Mouse (Mus musculus) CH12.LX (cell line): Measurements from ENCODE around the gene Nav3. TPM values are rescaled to one million over a fixed set of nuclear protein-coding genes. Genes with fewer than 3 reads are reported as not detected.

Experiments used
- DNase-seq: peaks from one replicate; pipeline ENCODE4 v3.0.0-alpha.2; 2013; ENCODE audit errors: extremely low read depth
- H3K27ac ChIP-seq: 2 replicates; pipeline ENCODE4 v1.5.1; 2012; ENCODE audit warnings: low read depth, mild to moderate bottlenecking, control low read depth, moderate library complexity; ENCODE audit not compliant: insufficient read depth
- H3K27me3 ChIP-seq: replicated peaks from 2 replicates; pipeline ENCODE3; 2012; ENCODE audit warnings: inconsistent platforms
- H3K36me3 ChIP-seq, 2 experiments: replicated peaks in 1 of 2; 2 replicates each; pipeline versions ENCODE3 to v1.6.1; 2012; ENCODE audit warnings: inconsistent platforms in 1 of 2, low read length in 1 of 2, mild to moderate bottlenecking in 1 of 2, mixed read lengths in 1 of 2, moderate library complexity in 1 of 2; ENCODE audit not compliant: control insufficient read depth in 1 of 2, insufficient read depth in 1 of 2
- H3K4me1 ChIP-seq, 2 experiments: 2 replicates each; pipeline ENCODE4 v1.6.1; 2012; ENCODE audit warnings: inconsistent platforms in 1 of 2, moderate library complexity in 1 of 2; ENCODE audit not compliant: insufficient read depth in 2 of 2, control insufficient read depth in 1 of 2
- H3K4me2 ChIP-seq: 2 replicates; pipeline ENCODE4 v1.6.1; 2012; ENCODE audit warnings: low read depth, mild to moderate bottlenecking, control low read depth; ENCODE audit not compliant: poor library complexity, insufficient read depth, severe bottlenecking
- H3K4me3 ChIP-seq, 3 experiments: fragments of 150-350 bp in 1 of 3; sonication (generic) in 1 of 3; replicated peaks in 1 of 3; 2 replicates each; pipeline versions ENCODE3 to v1.5.1; 2011 to 2012; ENCODE audit warnings: low read depth in 2 of 3, low read length in 2 of 3, mild to moderate bottlenecking in 2 of 3, moderate library complexity in 2 of 3, control low read depth in 1 of 3, improper control_type of control experiment in 1 of 3, inconsistent platforms in 1 of 3, mixed read lengths in 1 of 3; ENCODE audit not compliant: poor library complexity in 1 of 3
- H3K79me2 ChIP-seq: replicated peaks from 2 replicates; pipeline ENCODE4 v1.6.1; 2012; ENCODE audit warnings: mild to moderate bottlenecking, moderate library complexity; ENCODE audit not compliant: control insufficient read depth, poor library complexity, insufficient read depth, severe bottlenecking; ENCODE audit errors: extremely low read depth
- H3K9ac ChIP-seq: 2 replicates; pipeline ENCODE4 v1.6.1; 2012; ENCODE audit warnings: low read depth, mild to moderate bottlenecking, control low read depth, moderate library complexity; ENCODE audit not compliant: insufficient read depth
- H3K9me3 ChIP-seq: replicated peaks from 2 replicates; pipeline ENCODE3; 2012; ENCODE audit warnings: low read length, inconsistent platforms, mixed read lengths
- CHD1 ChIP-seq: IDR thresholded peaks from 2 replicates; pipeline ENCODE4 v1.6.1; 2012; ENCODE audit warnings: low read depth, low read length, improper control_type of control experiment, inconsistent platforms
- CHD2 ChIP-seq: IDR thresholded peaks from 2 replicates; pipeline ENCODE4 v1.6.1; 2011; ENCODE audit warnings: low read length, improper control_type of control experiment
- CTCF ChIP-seq, 2 experiments: IDR thresholded peaks in 1 of 2; conservative IDR thresholded peaks in 1 of 2; 2 replicates each; pipeline ENCODE4 v1.5.1; 2011 to 2012; ENCODE audit warnings: low read depth in 2 of 2, low read length in 2 of 2, improper control_type of control experiment in 1 of 2, inconsistent platforms in 1 of 2, mild to moderate bottlenecking in 1 of 2, moderate library complexity in 1 of 2
- ELF1 ChIP-seq: IDR thresholded peaks from 2 replicates; pipeline ENCODE4 v1.6.1; 2014; ENCODE audit warnings: low read depth, mild to moderate bottlenecking, inconsistent platforms, low read length, improper control_type of control experiment
- EP300 ChIP-seq: IDR thresholded peaks from 2 replicates; pipeline ENCODE4 v1.6.1; 2011; ENCODE audit warnings: low read length, improper control_type of control experiment
- ETS1 ChIP-seq: conservative IDR thresholded peaks from 2 replicates; pipeline ENCODE4 v1.6.1; 2012; ENCODE audit warnings: low read depth, mild to moderate bottlenecking, inconsistent platforms, low read length, improper control_type of control experiment, moderate library complexity
- GABPA ChIP-seq: IDR thresholded peaks from 2 replicates; pipeline ENCODE4 v1.6.1; 2012; ENCODE audit warnings: low read depth, low read length, improper control_type of control experiment, inconsistent platforms; ENCODE audit not compliant: insufficient replicate concordance
- HCFC1 ChIP-seq: IDR thresholded peaks from 2 replicates; pipeline ENCODE4 v1.6.1; 2012; ENCODE audit warnings: low read depth, mild to moderate bottlenecking, inconsistent platforms, low read length, improper control_type of control experiment
- IRF4 ChIP-seq: IDR thresholded peaks from 2 replicates; pipeline ENCODE4 v1.6.1; 2014; ENCODE audit warnings: low read depth, mild to moderate bottlenecking, inconsistent platforms, low read length, improper control_type of control experiment
- JUN ChIP-seq: IDR thresholded peaks from 2 replicates; pipeline ENCODE4 v1.6.1; 2011; ENCODE audit warnings: low read depth, mild to moderate bottlenecking, low read length, improper control_type of control experiment, moderate library complexity; ENCODE audit not compliant: insufficient read depth
- JUND ChIP-seq: conservative IDR thresholded peaks from 2 replicates; pipeline ENCODE4 v1.6.1; 2011; ENCODE audit warnings: low read depth, low read length, improper control_type of control experiment
- KAT2A ChIP-seq: IDR thresholded peaks from 2 replicates; pipeline ENCODE4 v1.6.1; 2012; ENCODE audit warnings: low read length, improper control_type of control experiment, inconsistent platforms; ENCODE audit not compliant: insufficient replicate concordance
- MAFK ChIP-seq: IDR thresholded peaks from 2 replicates; pipeline ENCODE4 v1.6.1; 2011; ENCODE audit warnings: low read length, improper control_type of control experiment; ENCODE audit not compliant: insufficient replicate concordance
- MAZ ChIP-seq: IDR thresholded peaks from 2 replicates; pipeline ENCODE4 v1.6.1; 2012; ENCODE audit warnings: low read depth, mild to moderate bottlenecking, inconsistent platforms, low read length, improper control_type of control experiment, moderate library complexity
- MEF2A ChIP-seq: IDR thresholded peaks from 2 replicates; pipeline ENCODE4 v1.6.1; 2014; ENCODE audit warnings: low read depth, mild to moderate bottlenecking, inconsistent platforms, low read length, improper control_type of control experiment, borderline replicate concordance
- MXI1 ChIP-seq: IDR thresholded peaks from 2 replicates; pipeline ENCODE4 v1.6.1; 2011; ENCODE audit warnings: mild to moderate bottlenecking, low read depth, low read length, improper control_type of control experiment
- MYC ChIP-seq: IDR thresholded peaks from 2 replicates; pipeline ENCODE4 v1.6.1; 2011; ENCODE audit warnings: low read depth, mild to moderate bottlenecking, improper control_type of control experiment, low read length
- NELFE ChIP-seq: IDR thresholded peaks from 2 replicates; pipeline ENCODE4 v1.6.1; 2011; ENCODE audit warnings: low read depth, low read length, improper control_type of control experiment
- NRF1 ChIP-seq: IDR thresholded peaks from 2 replicates; pipeline ENCODE4 v1.6.1; 2014; ENCODE audit warnings: low read depth, mild to moderate bottlenecking, inconsistent platforms, low read length, improper control_type of control experiment, moderate library complexity
- PAX5 ChIP-seq: IDR thresholded peaks from 2 replicates; pipeline ENCODE4 v1.6.1; 2012; ENCODE audit warnings: low read length, inconsistent platforms, mixed read lengths
- POLR2A ChIP-seq: IDR thresholded peaks from 2 replicates; pipeline ENCODE4 v1.6.1; 2011; ENCODE audit warnings: low read depth, mild to moderate bottlenecking, improper control_type of control experiment, low read length
- POLR2AphosphoS2 ChIP-seq: IDR thresholded peaks from 2 replicates; pipeline ENCODE4 v1.6.1; 2011; ENCODE audit warnings: low read depth, low read length, improper control_type of control experiment
- RAD21 ChIP-seq: IDR thresholded peaks from 2 replicates; pipeline ENCODE4 v1.6.1; 2011; ENCODE audit warnings: low read depth, mild to moderate bottlenecking, low read length, improper control_type of control experiment, moderate library complexity
- RCOR1 ChIP-seq: conservative IDR thresholded peaks from 2 replicates; pipeline ENCODE4 v1.6.1; 2012; ENCODE audit warnings: low read depth, mild to moderate bottlenecking, inconsistent platforms, low read length, improper control_type of control experiment
- SIN3A ChIP-seq: IDR thresholded peaks from 2 replicates; pipeline ENCODE4 v1.6.1; 2012; ENCODE audit warnings: low read length, improper control_type of control experiment, inconsistent platforms
- SMC3 ChIP-seq: IDR thresholded peaks from 2 replicates; pipeline ENCODE4 v1.6.1; 2011; ENCODE audit warnings: low read depth, low read length, improper control_type of control experiment
- UBTF ChIP-seq: IDR thresholded peaks from 2 replicates; pipeline ENCODE4 v1.6.1; 2012; ENCODE audit warnings: low read depth, mild to moderate bottlenecking, inconsistent platforms, low read length, improper control_type of control experiment, moderate library complexity
- USF1 ChIP-seq: IDR thresholded peaks from 2 replicates; pipeline ENCODE4 v1.6.1; 2014; ENCODE audit warnings: low read depth, mild to moderate bottlenecking, inconsistent platforms, low read length, improper control_type of control experiment
- USF2 ChIP-seq: conservative IDR thresholded peaks from 2 replicates; pipeline ENCODE4 v1.6.1; 2011; ENCODE audit warnings: low read depth, low read length, improper control_type of control experiment
- ZMIZ1 ChIP-seq: IDR thresholded peaks from 2 replicates; pipeline ENCODE4 v1.6.1; 2012; ENCODE audit warnings: low read depth, mild to moderate bottlenecking, inconsistent platforms, low read length, improper control_type of control experiment
- dilution Hi-C: fragments of 300-500 bp; cut with MboI; formaldehyde crosslinking; loops from 2 replicates; pipeline ENCODE4 v1.14.3; 2020; ENCODE audit warnings: low sequenced_read_pairs; ENCODE audit not compliant: extremely low pct_unique_long_range_greater_than_20kb, extremely low pct_ligation_motif_present
- in situ Hi-C: fragments of 300-500 bp; cut with MboI; formaldehyde crosslinking; loops from 3 replicates; pipeline ENCODE4 v1.14.3; 2019; ENCODE audit warnings: low sequenced_read_pairs, low pct_ligation_motif_present, low pct_unique_long_range_greater_than_20kb, mixed read lengths
- polyA plus RNA-seq: library from polyadenylated mRNA; unstranded; fragments of >175 nt; gene quantifications from 2 replicates; pipeline ENCODE4 v1.2.1, GENCODE M21; 2012; ENCODE audit warnings: low read depth; ENCODE audit not compliant: insufficient read length
- total RNA-seq, 2 experiments: library from RNA; depleted of rRNA; stranded (reverse); fragments of 300-350 nt in 1 of 2; fragments of >200 nt in 1 of 2; gene quantifications; 2 replicates each; pipeline ENCODE4 v1.2.3; 2012 to 2014

Nav3 gene
- total and polyA plus RNA-seq, 3 experiments = 0.03 TPM; not detected in 2

GRCm38 (mm10) chr10:110242128-110242561 is 213.9 kb downstream of the Nav3 start:
- no peaks in the 10 kb centered on the region for H3K27me3 ChIP-seq
- no peak overlapping the region for H3K4me3 ChIP-seq
- H3K9me3 ChIP-seq = peaks cover 24% of the 10 kb centered on the region
- in situ Hi-C loops (no loop called here), dilution Hi-C loops (no loop called here)
- no peak overlapping the region for H3K9ac ChIP-seq
- H3K36me3 ChIP-seq = no peaks in the 10 kb centered on the region
- TF ChIP-seq MXI1 (no peak), POLR2A (no peak), RAD21 (no peak), CHD1 (no peak), USF2 (no peak), UBTF (no peak), IRF4 (no peak), GABPA (no peak), MYC (no peak), ZMIZ1 (no peak), NELFE (no peak), KAT2A (no peak), ETS1 (no peak), ELF1 (no peak), MAFK (no peak), POLR2AphosphoS2 (no peak), HCFC1 (no peak), NRF1 (no peak), USF1 (no peak)
- DNase-seq = no peak
- no peaks in the 10 kb centered on the region for H3K4me1 ChIP-seq
- no peak overlapping the region for H3K27ac ChIP-seq
- no peaks in the 10 kb centered on the region for H3K79me2 ChIP-seq
- no peak overlapping the region for H3K4me2 ChIP-seq

- dilution Hi-C loops = no loop called here
- Histone ChIP-seq H3K9me3 (peaks cover 26% of the 10 kb centered on the region), H3K27me3 (no peaks in the 10 kb centered on the region), H3K27ac (no peak overlapping the region), H3K4me2 (no peak overlapping the region), H3K36me3 (no peaks in the 10 kb centered on the region), H3K9ac (no peak overlapping the region), H3K4me1 (no peaks in the 10 kb centered on the region), H3K79me2 (no peaks in the 10 kb centered on the region), H3K4me3 (no peak overlapping the region)
- in situ Hi-C loops = no loop called here
- no peak for DNase-seq
- TF ChIP-seq NELFE (no peak), PAX5 (no peak), SIN3A (no peak), SMC3 (no peak), POLR2AphosphoS2 (no peak), MAZ (no peak), CHD2 (no peak), JUND (no peak), MXI1 (no peak), CTCF (conservative IDR thresholded peaks at IDR 0.05 in 1 of 2, IDR thresholded peaks at IDR 0.05 in 1 of 2; ENCODE audit: low read depth in 2 of 2, low read length in 2 of 2) (no peak), RCOR1 (no peak), ZMIZ1 (no peak), JUN (no peak), KAT2A (no peak), MEF2A (no peak), EP300 (no peak)
Observed at GRCm38 (mm10) chr10:110240667-110241066, 215.3 kb downstream of the Nav3 start.
